Mouse (Mus musculus) layer of hippocampus, adult 2 months (tissue): Measurements from ENCODE around the gene Bach1. TPM values are rescaled to one million over a fixed set of nuclear protein-coding genes. Genes with fewer than 3 reads are reported as not detected.

Experiments used
- DNase-seq, 2 experiments: peaks; one replicate each; pipeline ENCODE4 v3.0.0; 2022; ENCODE audit warnings: low spot score in 2 of 2
- H3K27ac ChIP-seq: fragments of 200-600 bp; 2 replicates; pipeline ENCODE4 v1.8.1; 2022
- H3K4me3 ChIP-seq: fragments of 200-600 bp; 2 replicates; pipeline ENCODE4 v1.8.1; 2022; ENCODE audit warnings: mild to moderate bottlenecking
- CTCF ChIP-seq: fragments of 200-600 bp; conservative IDR thresholded peaks from 2 replicates; pipeline ENCODE4 v1.8.1; 2022; ENCODE audit warnings: antibody characterized with exemption, mild to moderate bottlenecking, moderate library complexity
- long read RNA-seq, 2 experiments: library from polyadenylated mRNA; stranded (forward); transcript quantifications; one replicate each; pipeline ENCODE4 v2.0.0; 2021; ENCODE audit warnings: borderline mapping rate in 2 of 2
- total RNA-seq, 2 experiments: library from RNA; stranded (reverse); gene quantifications; 2 replicates each; pipeline ENCODE4 v1.2.3; 2021

Bach1 gene
- 10 to 100 TPM; 11.3 TPM for total RNA-seq
- long read RNA-seq, experiment 1, result 0 reads
- long read RNA-seq, experiment 2, result 0 reads

DNA sequence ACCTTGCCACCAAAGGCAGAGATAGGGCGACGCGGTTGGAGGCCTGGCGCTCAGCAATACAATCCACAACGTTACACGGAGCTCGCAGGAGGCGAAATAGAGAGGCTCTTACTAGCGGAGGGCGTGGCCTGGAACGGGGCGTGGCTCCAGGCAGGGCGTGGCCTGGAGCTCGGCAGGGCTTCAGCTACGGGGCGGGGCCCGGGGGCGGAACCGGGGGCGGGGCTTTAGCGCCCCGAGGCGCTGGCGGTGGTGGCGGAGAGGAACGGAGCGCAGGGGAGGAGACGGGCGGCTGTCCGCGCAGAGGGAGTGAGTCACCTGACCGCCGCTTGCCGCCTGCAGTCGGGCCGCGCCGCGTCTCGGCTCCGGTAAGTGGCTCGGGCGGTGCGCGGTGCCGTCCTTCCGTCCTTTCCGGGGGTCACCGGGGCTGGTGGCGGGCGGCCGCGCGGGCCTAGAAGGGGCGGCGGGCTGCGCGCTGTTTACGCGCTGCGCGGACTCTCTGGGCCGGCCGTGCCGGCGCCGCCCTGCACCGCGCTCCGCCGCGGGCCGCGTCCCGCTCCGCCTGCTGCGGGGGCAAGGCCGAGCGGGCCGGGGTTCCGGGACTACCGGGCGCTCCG is at the start of gene Bach1:
Gene Bach1 (plus strand): TSS at position 254 of the 614 bp plus-strand sequence.
- peak; percentile 90 for DNase-seq
- H3K27ac ChIP-seq, result peak within 1 kb of the TSS; percentile 89
- TF ChIP-seq CTCF, result peak; percentile 27
- peak within 1 kb of the TSS; percentile 84 for H3K4me3 ChIP-seq

DNA sequence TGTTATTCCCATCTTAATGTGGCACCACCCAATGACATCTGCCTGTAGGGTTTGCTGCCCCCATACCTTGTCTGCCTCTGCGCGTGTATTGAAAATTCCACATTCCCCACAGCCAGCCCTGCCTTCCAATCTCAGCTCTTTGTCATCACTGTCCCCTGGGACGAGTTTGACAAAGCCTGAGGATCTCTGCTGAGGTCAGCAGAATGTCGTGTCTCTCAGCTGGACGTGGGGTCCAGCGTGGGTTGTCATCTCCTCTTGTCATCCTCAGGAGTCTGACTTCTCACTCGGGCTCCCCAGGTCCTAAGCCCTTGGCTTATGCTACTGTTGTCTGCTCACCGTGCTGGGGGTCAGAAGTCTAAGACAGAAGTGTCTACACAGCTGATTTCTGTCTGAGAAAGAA is 46.4 kb upstream of the Bach1 start:
- no peak for TF ChIP-seq CTCF
- DNase-seq, result no peak
- no peak overlapping the region for H3K4me3 ChIP-seq
- H3K27ac ChIP-seq, result no peak overlapping the region

DNA sequence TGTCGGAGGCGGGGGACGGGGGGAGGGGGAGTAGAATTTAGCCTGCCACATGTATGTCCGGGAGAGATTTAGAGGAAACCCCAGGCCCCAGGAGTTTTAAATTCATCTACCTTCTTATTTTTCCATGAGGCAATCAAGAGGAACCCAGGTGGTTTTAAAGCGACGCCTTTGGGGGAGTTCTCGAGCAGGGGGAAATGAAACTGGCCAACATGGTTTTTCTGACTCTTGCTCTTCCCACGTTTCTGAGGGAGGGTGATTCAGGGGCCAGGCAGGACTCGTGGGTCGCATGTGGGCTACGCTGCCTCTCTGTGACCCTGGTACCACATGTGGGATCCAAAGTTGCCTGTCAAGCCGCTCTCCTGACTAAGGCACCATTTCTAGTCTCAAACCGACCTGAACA is 45.8 kb upstream of the Bach1 start:
- TF ChIP-seq CTCF, result no peak
- DNase-seq, result no peak
- H3K4me3 ChIP-seq, result no peak overlapping the region
- no peak overlapping the region for H3K27ac ChIP-seq

DNA sequence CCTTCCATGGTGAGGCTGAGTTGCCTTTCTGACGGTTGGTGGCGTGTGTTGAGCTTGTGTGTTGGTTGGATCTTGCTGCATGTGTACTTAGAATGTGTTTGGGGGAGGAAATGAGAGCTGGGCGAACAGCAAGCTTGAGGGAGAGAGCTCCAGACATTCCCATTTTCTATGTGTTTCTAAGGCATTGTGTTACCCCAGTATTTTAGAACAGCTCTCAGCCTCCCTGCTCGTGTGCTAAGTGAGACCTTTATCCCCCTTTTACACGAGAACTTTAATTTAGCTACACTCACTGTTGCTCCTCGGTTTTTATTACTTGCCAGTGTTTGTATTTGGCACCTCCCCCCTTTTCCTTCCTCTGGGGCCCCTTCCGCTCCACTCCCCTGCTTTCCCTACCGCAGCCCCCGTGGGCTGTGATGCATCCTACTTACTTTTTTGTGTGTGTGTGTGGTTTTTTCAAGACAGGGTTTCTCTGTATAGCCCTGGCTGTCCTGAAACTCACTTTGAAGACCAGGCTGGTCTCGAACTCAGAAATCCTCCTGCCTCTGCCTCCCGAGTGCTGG is 44.6 kb upstream of the Bach1 start:
- DNase-seq, result no peak
- TF ChIP-seq CTCF, result no peak
- no peak overlapping the region for H3K27ac ChIP-seq
- H3K4me3 ChIP-seq, result no peak overlapping the region

DNA sequence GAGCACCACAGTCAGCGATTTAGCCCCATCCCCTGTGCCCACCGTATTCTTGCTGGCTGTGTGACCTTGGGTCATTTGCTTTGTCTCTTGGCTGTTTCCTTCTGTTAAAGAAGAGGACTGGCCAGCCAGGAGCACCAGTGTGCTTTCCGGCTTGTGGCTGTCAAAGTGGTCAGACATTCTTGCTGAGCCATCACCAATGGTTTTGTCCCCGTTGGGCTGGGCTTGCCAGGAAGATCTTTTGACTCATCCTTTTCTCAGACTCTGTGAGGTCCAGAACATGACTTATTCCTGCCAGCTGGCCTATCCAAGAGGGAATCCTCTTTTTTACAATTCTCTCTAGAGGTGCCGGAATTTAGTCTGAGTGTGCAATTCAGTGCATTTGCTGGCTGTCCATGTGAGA is 43.7 kb upstream of the Bach1 start:
- no peak for DNase-seq
- Histone ChIP-seq H3K27ac (no peak overlapping the region), H3K4me3 (no peak overlapping the region)
- no peak for TF ChIP-seq CTCF

DNA sequence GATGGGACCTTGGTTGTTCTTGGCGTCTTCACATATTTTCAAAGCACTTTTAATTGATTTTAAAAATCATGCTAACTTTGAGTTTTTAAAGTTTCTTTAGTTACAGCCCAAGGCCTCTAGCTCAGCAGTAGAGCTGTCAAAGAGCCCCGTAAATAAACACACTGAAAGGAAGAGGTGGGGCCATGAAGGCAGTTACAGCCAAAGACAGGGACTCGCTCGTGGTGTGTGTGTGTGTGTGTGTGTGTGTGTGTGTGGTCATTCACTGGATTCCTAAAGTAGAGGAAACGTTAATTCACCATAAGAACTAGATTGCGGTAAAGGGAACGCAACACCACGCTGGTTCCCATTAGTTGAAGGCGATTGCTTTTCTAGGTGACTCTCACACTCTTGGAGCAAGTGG is 43.2 kb upstream of the Bach1 start:
- H3K4me3 ChIP-seq, result no peak overlapping the region
- no peak for TF ChIP-seq CTCF
- no peak overlapping the region for H3K27ac ChIP-seq
- DNase-seq, result no peak

DNA sequence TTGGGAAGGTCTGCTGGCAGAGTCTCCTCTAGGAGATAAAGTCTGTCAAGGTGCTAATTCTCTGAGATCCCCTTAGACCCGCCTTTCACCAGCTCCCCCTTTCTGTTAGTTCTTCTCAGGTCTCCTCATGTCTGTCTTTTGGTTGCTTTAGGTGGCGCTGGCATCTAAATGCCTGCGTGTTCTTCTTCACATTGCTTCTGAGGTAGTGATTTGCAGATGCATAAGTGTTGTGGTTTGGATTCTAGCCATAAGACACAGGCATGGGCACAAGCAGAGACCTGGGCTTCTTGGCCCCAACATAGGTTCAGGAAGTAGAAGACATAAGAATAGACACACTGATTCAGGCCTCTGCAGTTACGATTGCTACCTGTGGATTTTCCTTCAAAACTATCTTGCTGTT is 42.0 kb upstream of the Bach1 start:
- Histone ChIP-seq H3K27ac (no peak overlapping the region), H3K4me3 (no peak overlapping the region)
- TF ChIP-seq CTCF, result no peak
- DNase-seq, result no peak

DNA sequence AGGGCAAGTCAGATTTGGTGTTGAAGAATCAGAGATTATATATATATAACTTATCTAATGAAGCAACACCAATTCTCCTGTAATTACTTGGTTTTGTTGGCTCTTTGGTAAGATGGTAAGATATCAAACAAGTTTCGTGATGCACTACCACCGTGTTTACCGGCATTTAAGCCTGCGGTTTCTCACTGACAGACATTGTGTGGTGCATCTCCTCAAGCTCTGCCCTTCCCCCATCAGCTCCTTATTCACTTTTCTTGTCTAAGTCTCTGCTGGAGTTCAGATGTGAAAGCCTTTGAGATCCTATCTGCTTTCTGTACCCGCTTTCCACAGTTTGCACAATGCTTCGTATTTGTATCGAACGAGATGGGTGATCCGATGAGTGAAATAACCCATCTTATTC is 41.5 kb upstream of the Bach1 start:
- no peak for TF ChIP-seq CTCF
- no peak overlapping the region for H3K4me3 ChIP-seq
- H3K27ac ChIP-seq, result no peak overlapping the region
- no peak for DNase-seq

DNA sequence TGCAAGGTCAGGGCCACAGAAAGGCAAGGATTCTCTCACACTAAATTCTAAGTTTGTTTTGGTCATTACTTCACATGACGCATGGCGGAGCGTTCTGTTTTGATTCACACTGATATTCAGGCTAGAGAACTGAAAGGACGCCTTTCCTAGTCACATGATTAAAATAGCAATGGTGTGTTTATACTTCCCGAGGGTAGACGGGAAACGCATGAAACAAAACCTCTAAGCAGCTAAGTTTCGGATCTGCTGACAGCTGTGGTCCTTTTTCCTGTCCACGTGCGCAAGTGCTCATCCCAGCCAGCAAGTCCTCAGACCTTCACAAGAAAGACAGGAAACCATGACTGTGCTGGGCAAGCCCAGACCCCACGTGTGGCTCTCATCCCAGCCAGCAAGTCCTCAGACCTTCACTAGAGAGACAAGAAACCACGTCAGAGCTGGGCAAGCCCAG is 37.7 kb upstream of the Bach1 start:
- Histone ChIP-seq H3K27ac (peak overlapping the region; percentile 67), H3K4me3 (peak overlapping the region; percentile 8; the same call in 1 of the 2 replicates)
- DNase-seq, result peak in 1 of 2 experiments; percentile 10
- no peak for TF ChIP-seq CTCF

DNA sequence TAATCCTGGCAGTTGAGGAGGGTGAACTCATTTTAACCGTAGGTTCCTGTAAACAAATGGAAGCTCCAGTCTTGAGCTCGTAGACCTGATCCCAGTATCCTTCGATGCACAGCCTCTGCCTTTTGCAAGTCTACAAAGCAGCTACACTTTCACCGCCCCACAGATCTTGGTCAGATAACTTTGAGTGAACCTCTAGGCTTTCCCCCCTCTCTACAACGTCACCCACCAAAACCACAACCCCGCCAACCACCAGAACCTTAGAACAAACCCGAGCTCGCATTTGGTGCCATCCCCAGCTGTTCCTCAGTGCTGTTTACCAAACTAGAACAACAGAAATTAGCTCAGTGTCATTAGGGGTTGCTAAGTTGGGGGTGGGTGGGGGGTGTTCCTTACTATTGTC is 37.1 kb upstream of the Bach1 start:
- TF ChIP-seq CTCF, result no peak
- Histone ChIP-seq H3K27ac (peak overlapping the region; percentile 67), H3K4me3 (no peak overlapping the region; the same call in 1 of the 2 replicates)

DNA sequence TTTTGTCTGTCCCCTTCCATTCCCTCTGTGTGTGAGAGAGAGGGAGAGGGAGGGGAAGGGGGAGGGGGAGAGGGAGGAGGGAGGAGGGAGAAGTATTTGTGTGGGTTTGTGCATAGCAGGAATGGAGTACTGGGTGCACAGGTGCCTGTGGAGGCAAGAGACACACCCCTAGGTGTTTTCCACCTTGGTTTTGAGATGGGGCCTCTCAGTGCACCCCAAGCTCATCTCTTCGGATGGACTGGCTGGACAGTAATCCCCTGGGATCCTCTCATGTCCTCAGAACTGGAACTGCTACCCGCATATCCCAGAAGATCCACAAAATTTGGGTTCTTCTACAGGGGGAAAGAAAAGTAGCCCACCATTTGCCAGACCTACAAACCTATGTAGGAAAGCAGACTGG is 36.2 kb upstream of the Bach1 start:
- TF ChIP-seq CTCF, result no peak
- no peak overlapping the region for H3K4me3 ChIP-seq
- H3K27ac ChIP-seq, result no peak overlapping the region

More for the DNA sequence above, 37.1 kb upstream of the Bach1 start:
- no peak for DNase-seq

DNA sequence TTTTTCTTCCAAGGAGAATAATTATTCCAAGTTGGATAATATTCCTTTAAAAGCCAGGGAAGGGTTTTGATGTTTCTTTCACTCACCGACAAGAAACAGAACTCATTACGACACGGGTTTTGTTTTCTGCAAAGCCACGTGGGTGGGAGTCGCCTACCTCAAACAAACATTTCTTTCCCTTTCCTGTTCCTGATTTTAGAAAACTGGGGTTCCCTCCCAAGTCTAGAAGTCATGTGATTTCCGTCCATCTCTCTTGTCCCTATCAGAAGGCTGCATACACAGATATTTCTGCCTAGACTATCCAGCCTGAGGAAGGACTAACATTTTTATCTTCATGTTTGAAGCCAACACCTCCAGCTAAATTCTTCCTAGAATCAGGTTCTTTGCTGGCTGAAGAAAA is 34.9 kb upstream of the Bach1 start:
- no peak for DNase-seq
- Histone ChIP-seq H3K4me3 (no peak overlapping the region), H3K27ac (no peak overlapping the region)
- TF ChIP-seq CTCF, result no peak

More for the DNA sequence above, 36.2 kb upstream of the Bach1 start:
- no peak for DNase-seq

DNA sequence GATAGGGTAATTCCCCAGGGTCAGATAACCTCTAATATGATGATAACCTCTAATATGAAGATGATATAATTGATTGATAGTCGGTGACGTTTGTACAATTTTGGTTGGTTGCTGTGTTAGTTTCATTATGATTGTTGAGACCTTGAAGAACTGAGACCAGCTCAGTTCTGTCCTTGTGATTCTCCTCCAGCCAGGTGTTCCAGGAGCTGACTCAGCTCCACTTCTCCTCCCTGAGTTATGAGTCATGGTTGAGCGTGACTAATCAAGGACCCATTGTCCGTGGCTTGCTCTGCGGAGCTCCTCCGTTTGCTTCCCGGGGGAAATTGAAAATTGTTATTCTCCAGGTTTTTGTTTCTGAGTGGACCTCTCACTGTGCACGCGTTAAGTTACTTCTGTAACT is 33.5 kb upstream of the Bach1 start:
- no peak for TF ChIP-seq CTCF
- H3K27ac ChIP-seq, result no peak overlapping the region
- DNase-seq, result no peak

DNA sequence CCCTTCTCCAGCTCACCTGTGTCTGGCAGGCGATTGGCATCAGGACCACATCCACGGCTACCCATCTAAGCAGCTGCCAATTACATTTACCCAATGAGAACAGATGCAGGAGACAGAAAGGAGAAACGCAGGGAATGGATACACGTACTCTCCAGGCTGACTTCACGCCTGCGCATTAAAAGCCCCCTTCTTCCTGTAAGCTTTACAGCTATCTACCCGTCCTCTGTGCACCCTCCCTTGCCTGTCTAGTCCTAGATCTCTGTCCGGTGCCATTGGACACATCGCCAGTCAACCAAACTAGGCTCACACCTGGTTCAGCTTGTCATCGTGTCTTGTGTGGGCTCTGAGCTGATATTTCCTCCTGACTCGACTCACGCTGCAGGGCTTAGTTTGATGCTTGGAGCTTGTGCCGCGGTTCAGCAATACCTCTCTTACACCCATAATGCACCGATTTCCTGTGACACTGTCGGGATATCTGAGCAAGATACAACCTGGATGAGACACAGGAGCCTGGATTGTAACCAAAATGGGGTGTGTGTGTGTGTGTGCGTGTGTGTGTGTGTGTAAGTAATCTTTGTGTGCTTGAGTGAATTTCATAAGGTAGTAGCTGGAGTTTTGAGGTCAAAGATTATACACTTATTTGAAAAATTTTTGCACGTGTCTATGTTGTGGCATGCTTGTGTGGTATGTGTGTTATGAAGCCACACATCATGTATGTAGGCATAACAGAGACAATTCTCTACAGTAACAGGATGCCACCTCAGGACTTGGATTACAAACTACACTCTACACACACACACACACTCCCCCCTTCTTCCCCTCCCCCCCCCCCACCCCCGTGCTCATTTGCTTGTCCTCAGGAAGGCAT is 32.8 kb upstream of the Bach1 start:
- DNase-seq, result no peak
- Histone ChIP-seq H3K27ac (no peak overlapping the region), H3K4me3 (no peak overlapping the region)
- TF ChIP-seq CTCF, result no peak

More for the DNA sequence above, 33.5 kb upstream of the Bach1 start:
- H3K4me3 ChIP-seq, result no peak overlapping the region
